Mouse (Mus musculus) splenic B cell, adult 2 months (primary cell): ENCODE measurements around the gene Ghdc.

ENCODE experiments used
- DNase-seq: peaks from one replicate; pipeline ENCODE4 v3.0.0-alpha.2; 2011; ENCODE audit warnings: low read depth, low spot score
- H3K27me3 ChIP-seq: 2 replicates; pipeline ENCODE4 v1.6.1; 2012; ENCODE audit warnings: mild to moderate bottlenecking, low read length, moderate library complexity, mixed read lengths; ENCODE audit not compliant: control insufficient read depth, poor library complexity, insufficient read depth, severe bottlenecking
- H3K36me3 ChIP-seq: 2 replicates; pipeline ENCODE4 v1.6.1; 2012; ENCODE audit warnings: mild to moderate bottlenecking, low read length, moderate library complexity, mixed read lengths; ENCODE audit not compliant: control insufficient read depth, poor library complexity, insufficient read depth, severe bottlenecking

Gene Ghdc

GRCm38 (mm10) chr11:100724919-100725512 lies 45.7 kb downstream of the Ghdc start:
- peaks cover 3% of the 10 kb centered on the region; the same call in 1 of the 2 replicates for H3K36me3 ChIP-seq
- no peaks in the 10 kb centered on the region for H3K27me3 ChIP-seq
- no peak for DNase-seq

GRCm38 (mm10) chr11:100722493-100723028 lies 48.2 kb downstream of the Ghdc start:
- no peak for DNase-seq
- Histone ChIP-seq H3K36me3 (peaks cover 3% of the 10 kb centered on the region), H3K27me3 (no peaks in the 10 kb centered on the region)

- DNase-seq: no peak
- H3K27me3 ChIP-seq: no peaks in the 10 kb centered on the region
- peaks cover 3% of the 10 kb centered on the region for H3K36me3 ChIP-seq
Measured at GRCm38 (mm10) chr11:100721776-100722492, 48.8 kb downstream of the Ghdc start.

- Histone ChIP-seq H3K27me3 (no peaks in the 10 kb centered on the region), H3K36me3 (peaks cover 3% of the 10 kb centered on the region)
- no peak for DNase-seq
Measured at GRCm38 (mm10) chr11:100721254-100721653, 49.5 kb downstream of the Ghdc start.

GRCm38 (mm10) chr11:100720345-100720744 lies 50.4 kb downstream of the Ghdc start:
- Histone ChIP-seq H3K36me3 (peaks cover 3% of the 10 kb centered on the region), H3K27me3 (no peaks in the 10 kb centered on the region)
- DNase-seq: no peak

GRCm38 (mm10) chr11:100719893-100720292 lies 50.9 kb downstream of the Ghdc start:
- H3K36me3 ChIP-seq: peaks cover 3% of the 10 kb centered on the region
- H3K27me3 ChIP-seq: no peaks in the 10 kb centered on the region
- DNase-seq: no peak

GRCm38 (mm10) chr11:100719312-100719711 lies 51.4 kb downstream of the Ghdc start:
- H3K36me3 ChIP-seq: peaks cover 3% of the 10 kb centered on the region
- DNase-seq: no peak
- no peaks in the 10 kb centered on the region for H3K27me3 ChIP-seq

GRCm38 (mm10) chr11:100718866-100719265 lies 51.9 kb downstream of the Ghdc start:
- no peak for DNase-seq
- Histone ChIP-seq H3K36me3 (peaks cover 3% of the 10 kb centered on the region), H3K27me3 (no peaks in the 10 kb centered on the region)

GRCm38 (mm10) chr11:100718462-100718861 lies 52.3 kb downstream of the Ghdc start:
- H3K27me3 ChIP-seq: no peaks in the 10 kb centered on the region
- peaks cover 3% of the 10 kb centered on the region for H3K36me3 ChIP-seq

GRCm38 (mm10) chr11:100716649-100717048 lies 54.1 kb downstream of the Ghdc start:
- no peaks in the 10 kb centered on the region for H3K27me3 ChIP-seq
- peaks cover 3% of the 10 kb centered on the region for H3K36me3 ChIP-seq
- no peak for DNase-seq

More at GRCm38 (mm10) chr11:100718462-100718861, 52.3 kb downstream of the Ghdc start:
- no peak for DNase-seq
